Mouse (Mus musculus) midbrain, postnatal 0 days (tissue): ENCODE results near the gene Icos. TPM values are rescaled to one million over a fixed set of nuclear protein-coding genes. Genes with fewer than 3 reads are reported as not detected.

Experiments used
- ATAC-seq: fragments of 200-750 bp; cut with Nextera tagmentation; 2 replicates; pipeline ENCODE4 v1.8.0; 2017; ENCODE audit warnings: moderate number of reproducible peaks, mild to moderate bottlenecking, moderate TSS enrichment, moderate library complexity; ENCODE audit not compliant: low FRiP score
- DNase-seq: peaks from one replicate; pipeline ENCODE4 v3.0.0-alpha.2; 2015; ENCODE audit warnings: low spot score
- H3K27ac ChIP-seq: fragments of 300-500 bp; sonication (generic); 2 replicates; pipeline ENCODE4 v1.5.1; 2014; ENCODE audit warnings: low read depth, mild to moderate bottlenecking, low read length, mixed read lengths
- H3K27me3 ChIP-seq: fragments of 300-500 bp; sonication (generic); 2 replicates; pipeline ENCODE4 v1.6.1; 2014; ENCODE audit warnings: low read length, control low read depth, mixed read lengths; ENCODE audit not compliant: insufficient read depth
- H3K36me3 ChIP-seq: fragments of 300-500 bp; sonication (generic); 2 replicates; pipeline ENCODE4 v1.6.1; 2014; ENCODE audit warnings: low read length, control low read depth, mixed read lengths; ENCODE audit not compliant: insufficient read depth
- H3K4me1 ChIP-seq: fragments of 300-500 bp; sonication (generic); 2 replicates; pipeline ENCODE4 v1.6.1; 2014; ENCODE audit warnings: mild to moderate bottlenecking, control low read depth, antibody characterized with exemption, low read length, mixed read lengths; ENCODE audit not compliant: insufficient read depth
- H3K4me2 ChIP-seq: fragments of 300-500 bp; sonication (generic); 2 replicates; pipeline ENCODE4 v1.6.1; 2014; ENCODE audit warnings: low read depth, mild to moderate bottlenecking, low read length, mixed read lengths; ENCODE audit not compliant: poor library complexity, severe bottlenecking
- H3K4me3 ChIP-seq: fragments of 300-500 bp; sonication (generic); 2 replicates; pipeline ENCODE4 v1.5.1; 2014; ENCODE audit warnings: low read depth, mild to moderate bottlenecking, low read length, moderate library complexity
- H3K9ac ChIP-seq: fragments of 300-500 bp; sonication (generic); replicated peaks from 2 replicates; pipeline ENCODE4 v1.6.1; 2014; ENCODE audit warnings: mild to moderate bottlenecking, low read length, moderate library complexity, mixed read lengths; ENCODE audit not compliant: poor library complexity, severe bottlenecking
- H3K9me3 ChIP-seq: fragments of 300-500 bp; sonication (generic); 2 replicates; pipeline ENCODE4 v1.6.1; 2016; ENCODE audit warnings: low read length, control low read depth
- CTCF ChIP-seq: IDR thresholded peaks from 2 replicates; pipeline ENCODE4 v1.5.1; 2016; ENCODE audit warnings: antibody characterized with exemption, mild to moderate bottlenecking
- WGBS: fragments of 180-500 bp; shearing (Covaris S2); extraction: QIAGEN DNeasy Blood & Tissue Kit; methylation state at CpG from one replicate; pipeline ENCODE4 v1.1.7; 2014; 5-methylcytosine and 5-hydroxymethylcytosine counted together
- polyA plus RNA-seq: library from polyadenylated mRNA; unstranded; fragments of >200 nt; fragmentation: Nextera tagmentation; extraction: Ambion mirVana; gene quantifications from 2 replicates; pipeline ENCODE4 v1.2.1, GENCODE M21; 2015
- total RNA-seq: library from RNA; depleted of rRNA; stranded (reverse); fragments of >200 nt; gene quantifications from 2 replicates; pipeline ENCODE4 v1.2.3, GENCODE M21; 2014; rRNA removed

Gene Icos
- total and polyA plus RNA-seq, 2 experiments from 2014 or later: 0.14 TPM; not detected in 1

DNA sequence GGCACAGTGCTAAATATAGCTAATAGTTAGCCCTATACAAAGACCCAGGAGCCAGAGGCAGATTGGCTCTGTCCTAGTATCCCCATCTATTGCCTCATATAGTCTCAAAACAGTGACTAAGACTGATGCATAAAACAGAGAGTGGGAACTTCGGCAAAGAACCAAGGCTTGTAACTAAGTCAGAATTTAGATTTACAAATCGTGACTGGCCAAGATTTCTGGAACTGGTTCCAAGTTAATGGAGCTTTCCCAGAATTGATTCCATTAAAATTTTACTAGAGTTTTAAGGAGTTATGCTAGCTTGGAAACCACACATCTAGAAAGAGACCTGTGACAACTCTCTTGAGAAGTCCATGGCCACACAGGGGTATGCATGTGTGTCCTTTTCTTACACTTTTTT is 65.1 kb downstream of the Icos start:
- no peak overlapping the region for H3K4me2 ChIP-seq
- no peaks in the 10 kb centered on the region for H3K4me1 ChIP-seq
- H3K4me3 ChIP-seq: no peak overlapping the region
- H3K27me3 ChIP-seq: no peaks in the 10 kb centered on the region
- no peak overlapping the region for H3K27ac ChIP-seq
- H3K9ac ChIP-seq: no peak overlapping the region
- no peak for TF ChIP-seq CTCF
- 78% methylated on average over 2 of the region's 2 CpGs for WGBS
- ATAC-seq (no peak), DNase-seq (no peak)
- H3K36me3 ChIP-seq: no peaks in the 10 kb centered on the region
- H3K9me3 ChIP-seq: no peaks in the 10 kb centered on the region

DNA sequence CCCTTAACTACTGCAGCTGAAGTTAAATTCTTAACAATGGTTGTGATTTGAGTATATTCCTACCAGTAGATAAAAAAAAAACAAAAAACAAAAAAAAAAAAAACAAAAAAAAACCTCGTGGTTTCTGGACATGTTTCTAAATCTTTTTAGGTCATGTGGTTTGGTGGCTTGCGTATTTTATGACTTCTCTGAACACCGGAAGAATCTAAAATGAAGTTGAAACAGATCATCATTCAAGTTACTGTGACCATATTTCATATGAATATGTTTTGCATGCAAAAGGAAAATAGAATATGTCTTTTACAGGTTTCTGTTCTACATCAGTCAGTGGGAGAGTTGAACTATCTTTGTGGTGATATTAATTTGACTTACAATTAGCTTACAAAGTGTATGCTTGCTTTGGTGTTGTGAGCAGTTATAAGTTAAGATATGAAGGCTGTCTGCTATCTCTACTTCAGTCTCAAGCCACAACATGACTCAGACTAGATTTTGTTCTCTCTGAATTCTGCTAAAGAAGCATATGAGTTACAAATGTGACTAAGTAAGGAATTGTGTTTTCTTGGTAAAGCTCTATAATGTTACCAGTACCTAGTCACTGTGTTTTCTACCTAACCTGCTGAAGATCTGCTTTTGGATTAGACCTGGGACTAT is 68.5 kb downstream of the Icos start:
- WGBS: 86% methylated on average over 3 of the region's 3 CpGs
- H3K9ac ChIP-seq: no peak overlapping the region

DNA sequence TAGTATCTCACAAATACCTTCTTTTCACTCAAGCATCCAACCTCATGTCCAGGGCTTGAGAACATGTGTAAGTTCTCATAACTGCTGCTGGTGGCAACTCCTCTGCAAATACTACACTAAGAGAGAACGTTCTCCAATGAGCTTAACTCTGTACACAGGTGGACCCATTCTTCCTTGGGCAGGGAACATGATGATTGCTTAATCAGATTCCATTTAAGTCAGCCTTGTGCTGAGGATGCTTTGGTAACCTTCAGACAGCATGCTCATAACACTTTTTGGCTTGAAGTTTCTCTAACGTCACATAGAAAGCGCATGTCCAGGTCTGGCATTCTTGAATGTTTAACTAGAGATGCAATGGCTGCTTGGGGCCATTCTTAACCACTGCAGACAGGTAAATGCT is 69.6 kb downstream of the Icos start:
- H3K9me3 ChIP-seq: no peaks in the 10 kb centered on the region
- H3K27ac ChIP-seq: no peak overlapping the region
- no peaks in the 10 kb centered on the region for H3K27me3 ChIP-seq
- DNase-seq (no peak), ATAC-seq (no peak)
- no peak overlapping the region for H3K4me2 ChIP-seq
- no peaks in the 10 kb centered on the region for H3K4me1 ChIP-seq
- no peak overlapping the region for H3K9ac ChIP-seq
- no peaks in the 10 kb centered on the region for H3K36me3 ChIP-seq
- TF ChIP-seq CTCF: no peak
- H3K4me3 ChIP-seq: no peak overlapping the region
- 90% methylated on average over 3 of the region's 3 CpGs for WGBS

More for the DNA sequence above, 68.5 kb downstream of the Icos start:
- Histone ChIP-seq H3K4me2 (no peak overlapping the region), H3K27ac (no peak overlapping the region), H3K4me3 (no peak overlapping the region), H3K4me1 (no peaks in the 10 kb centered on the region), H3K36me3 (no peaks in the 10 kb centered on the region), H3K27me3 (no peaks in the 10 kb centered on the region), H3K9me3 (no peaks in the 10 kb centered on the region)
- no peak for TF ChIP-seq CTCF
- ATAC-seq (no peak), DNase-seq (no peak)

Other genes with a start within 250 kb of the Icos start
- gene Ctla4, start 90.9 kb upstream of the Icos start, total RNA-seq: not detected in 2 replicates
- gene Ctla4, start 90.9 kb upstream of the Icos start, polyA plus RNA-seq: not detected in 2 replicates